Mouse (Mus musculus): ENCODE data around the gene Mylk. TPM values are rescaled to one million over a fixed set of nuclear protein-coding genes. Genes with fewer than 3 reads are reported as not detected.

Gene Mylk
- polyA plus RNA-seq, 1 experiment = not detected

DNA sequence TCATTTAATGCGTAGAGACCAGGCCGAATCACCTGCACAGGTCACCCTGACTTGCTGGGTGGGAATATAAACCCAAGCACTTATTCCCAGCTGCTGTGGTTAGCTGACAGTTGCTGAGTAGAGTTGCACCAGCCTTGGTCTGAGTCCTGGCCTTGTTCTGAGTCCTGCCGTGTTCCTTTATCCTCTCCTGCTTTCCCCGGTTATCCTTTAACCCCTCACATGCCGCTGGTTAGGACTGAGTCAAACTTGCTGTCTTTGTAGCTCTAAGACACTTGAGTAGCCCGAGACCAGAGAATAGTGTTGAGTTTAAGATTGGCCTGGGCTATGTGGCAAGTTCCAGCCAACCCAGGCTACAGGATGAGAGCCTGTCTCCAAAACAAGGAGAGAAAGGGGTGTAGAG lies 189.5 kb downstream of the Mylk start:
- 65% methylated on average over 6 of the region's 6 CpGs for WGBS
- Histone ChIP-seq H3K4me3 (ENCODE audit: insufficient read depth, low read depth, low read length) (no peak overlapping the region), H3K27ac (ENCODE audit: insufficient read depth, low read depth, low read length) (no peak overlapping the region), H3K4me1 (ENCODE audit: control insufficient read depth, insufficient read depth, low read length) (0 out of 2 replicates have a peak, but pooled peaks cover 3% of the 10 kb centered on the region)
- TF ChIP-seq CTCF (IDR thresholded peaks at IDR 0.05; ENCODE audit: insufficient read depth, low read depth, low read length) (no peak), POLR2A (IDR thresholded peaks at IDR 0.05; ENCODE audit: insufficient read depth, low read depth, low read length) (no peak)

DNA sequence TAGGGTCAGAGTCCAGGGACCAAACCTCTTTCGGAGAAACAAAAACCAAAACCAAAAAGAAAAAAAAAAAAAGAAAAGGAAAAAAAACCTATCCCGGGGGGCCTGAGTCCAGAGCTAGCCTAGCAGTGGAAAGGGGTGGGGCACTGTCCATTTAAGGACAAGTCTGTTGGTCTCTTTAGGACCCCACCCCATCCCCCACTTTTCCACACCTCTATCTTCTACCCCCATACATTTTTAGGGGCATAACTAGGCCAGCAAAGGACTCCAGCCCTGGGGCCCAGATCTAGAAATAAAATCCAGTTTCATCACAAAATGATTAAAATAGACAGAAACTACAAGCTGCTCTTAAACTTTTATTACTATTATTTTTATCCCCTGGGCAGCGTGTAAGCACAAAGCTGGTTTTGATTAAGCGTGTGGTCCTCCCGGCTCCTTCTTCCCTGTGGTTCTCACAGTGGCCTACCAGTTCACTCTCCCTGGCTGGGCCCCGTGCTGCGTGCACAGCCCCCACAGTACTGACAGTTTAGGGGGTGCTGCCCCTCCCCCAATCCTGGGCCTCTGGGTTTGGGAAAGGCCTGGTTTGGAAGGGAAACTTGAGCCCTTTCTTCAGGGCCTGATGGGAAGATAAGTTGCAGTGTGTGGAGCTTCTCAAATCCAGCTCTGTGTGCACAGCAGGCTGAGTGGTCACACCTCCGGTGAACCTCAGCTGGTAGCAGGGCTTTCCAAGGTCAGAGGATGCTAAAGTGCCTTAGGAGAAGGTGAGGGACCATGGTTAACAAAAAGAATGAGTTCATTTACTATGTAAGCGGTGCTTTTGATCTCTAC lies 190.7 kb downstream of the Mylk start:
- Histone ChIP-seq H3K4me1 (ENCODE audit: control insufficient read depth, insufficient read depth, low read length) (0 out of 2 replicates have a peak, but pooled peaks cover 3% of the 10 kb centered on the region), H3K27ac (ENCODE audit: insufficient read depth, low read depth, low read length) (no peak overlapping the region), H3K4me3 (ENCODE audit: insufficient read depth, low read depth, low read length) (no peak overlapping the region)
- 86% methylated on average over 9 of the region's 9 CpGs for WGBS
- no peak for TF ChIP-seq POLR2A (IDR thresholded peaks at IDR 0.05; ENCODE audit: insufficient read depth, low read depth, low read length)

DNA sequence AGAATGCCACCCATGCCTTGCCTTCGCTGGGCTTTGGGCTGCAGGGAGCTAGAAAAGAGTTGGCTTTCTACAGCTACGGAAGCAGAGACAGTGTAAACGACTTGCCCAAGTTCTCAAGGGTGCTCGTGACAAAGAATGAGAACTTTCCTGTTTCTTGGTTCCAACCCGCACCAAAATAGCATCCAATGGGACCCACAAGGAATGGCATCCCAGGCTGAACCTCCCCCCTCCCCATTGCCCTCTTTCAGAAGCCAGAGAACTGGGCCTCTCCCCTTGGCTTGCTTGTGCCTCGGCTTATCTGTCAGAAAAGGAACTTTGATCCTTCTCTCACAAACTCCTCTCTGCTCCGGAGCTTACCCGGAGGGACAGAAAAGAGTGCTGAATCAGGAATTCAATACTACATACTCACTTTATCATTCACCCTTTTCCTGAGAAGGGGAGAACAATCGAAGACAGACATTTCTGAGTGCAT lies 191.4 kb downstream of the Mylk start:
- TF ChIP-seq POLR2A (IDR thresholded peaks at IDR 0.05; ENCODE audit: insufficient read depth, low read depth, low read length) (no peak), CTCF (IDR thresholded peaks at IDR 0.05; ENCODE audit: insufficient read depth, low read depth, low read length) (no peak)
- 80% methylated on average over 9 of the region's 9 CpGs for WGBS
- Histone ChIP-seq H3K4me1 (ENCODE audit: control insufficient read depth, insufficient read depth, low read length) (0 out of 2 replicates have a peak, but pooled peaks cover 3% of the 10 kb centered on the region), H3K4me3 (ENCODE audit: insufficient read depth, low read depth, low read length) (no peak overlapping the region), H3K27ac (ENCODE audit: insufficient read depth, low read depth, low read length) (no peak overlapping the region)

DNA sequence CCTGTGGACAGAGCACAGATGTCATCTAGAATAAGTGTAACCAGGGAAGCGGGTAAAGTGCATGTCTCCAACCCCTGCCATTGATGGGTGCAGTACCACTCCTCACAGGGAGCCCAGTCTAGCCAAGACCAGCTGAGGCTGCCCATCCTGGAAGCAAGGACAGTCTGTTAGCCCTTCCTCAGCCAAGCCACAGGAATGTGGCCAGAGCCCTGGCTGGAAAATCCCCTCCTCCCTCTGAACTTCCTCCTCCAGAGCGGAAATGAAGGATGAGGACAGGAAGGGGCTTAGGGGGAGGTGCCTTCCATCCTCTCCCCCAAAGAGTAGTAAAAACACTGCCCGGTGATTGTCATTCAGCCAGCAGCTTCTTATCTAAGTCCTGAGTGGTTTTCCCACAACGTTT lies 192.6 kb downstream of the Mylk start:
- WGBS = 74% methylated on average over 4 of the region's 4 CpGs
- no peak for TF ChIP-seq POLR2A (IDR thresholded peaks at IDR 0.05; ENCODE audit: insufficient read depth, low read depth, low read length)
- no peak for TF ChIP-seq CTCF (IDR thresholded peaks at IDR 0.05; ENCODE audit: insufficient read depth, low read depth, low read length)
- Histone ChIP-seq H3K4me3 (ENCODE audit: insufficient read depth, low read depth, low read length) (no peak overlapping the region), H3K27ac (ENCODE audit: insufficient read depth, low read depth, low read length) (no peak overlapping the region), H3K4me1 (ENCODE audit: control insufficient read depth, insufficient read depth, low read length) (0 out of 2 replicates have a peak, but pooled peaks cover 3% of the 10 kb centered on the region)

DNA sequence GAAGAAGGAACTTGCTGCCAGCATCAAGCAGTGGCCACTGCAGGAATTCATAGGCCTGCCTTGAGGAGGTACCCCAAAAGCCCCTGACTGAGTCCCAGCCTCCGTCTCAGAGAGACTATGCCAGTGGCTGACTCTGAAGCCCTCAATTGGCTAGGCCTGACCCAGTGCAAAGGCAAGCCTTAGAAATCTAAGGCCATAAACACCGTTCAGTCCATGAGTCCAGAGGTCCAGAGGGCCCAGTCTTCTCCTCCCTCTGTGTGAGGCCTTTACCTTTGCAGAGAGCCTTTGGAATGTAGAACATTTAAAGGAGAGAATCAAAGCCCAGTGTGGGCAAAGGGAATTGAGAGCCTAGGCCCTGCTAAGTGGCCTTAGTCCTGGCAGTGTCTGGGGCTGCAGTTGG lies 193.2 kb downstream of the Mylk start:
- 92% methylated on average over 2 of the region's 2 CpGs for WGBS
- 0 out of 2 replicates have a peak, but pooled peaks cover 3% of the 10 kb centered on the region for H3K4me1 ChIP-seq (ENCODE audit: control insufficient read depth, insufficient read depth, low read length)
- TF ChIP-seq CTCF (IDR thresholded peaks at IDR 0.05; ENCODE audit: insufficient read depth, low read depth, low read length) (no peak), POLR2A (IDR thresholded peaks at IDR 0.05; ENCODE audit: insufficient read depth, low read depth, low read length) (no peak)
- H3K4me3 ChIP-seq (ENCODE audit: insufficient read depth, low read depth, low read length) = no peak overlapping the region
- H3K27ac ChIP-seq (ENCODE audit: insufficient read depth, low read depth, low read length) = no peak overlapping the region

DNA sequence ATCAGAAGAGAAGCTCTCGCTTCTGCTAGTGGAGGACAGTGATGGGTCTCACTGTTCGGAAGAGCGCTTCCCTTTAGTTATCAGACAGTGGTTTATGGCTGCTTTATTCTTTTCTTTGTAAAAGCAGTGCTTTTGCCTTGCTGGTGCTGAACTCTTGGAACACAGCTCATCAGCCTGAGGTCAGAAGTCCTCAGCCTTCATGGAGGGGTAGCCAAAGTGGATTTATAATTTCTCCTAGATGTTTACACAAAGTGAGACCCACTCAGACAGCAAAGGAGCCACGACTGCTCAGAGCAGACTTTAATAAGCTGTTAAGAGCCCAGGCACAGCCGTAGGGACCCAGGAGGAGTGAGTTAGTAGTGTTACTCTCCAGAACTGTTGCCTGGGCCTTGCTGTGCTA lies 194.9 kb downstream of the Mylk start:
- H3K4me1 ChIP-seq (ENCODE audit: control insufficient read depth, insufficient read depth, low read length) = 0 out of 2 replicates have a peak, but pooled peaks cover 3% of the 10 kb centered on the region
- WGBS = 93% methylated on average over 5 of the region's 5 CpGs
- no peak overlapping the region for H3K4me3 ChIP-seq (ENCODE audit: insufficient read depth, low read depth, low read length)
- no peak for TF ChIP-seq POLR2A (IDR thresholded peaks at IDR 0.05; ENCODE audit: insufficient read depth, low read depth, low read length)
- TF ChIP-seq CTCF (IDR thresholded peaks at IDR 0.05; ENCODE audit: insufficient read depth, low read depth, low read length) = no peak
- no peak overlapping the region for H3K27ac ChIP-seq (ENCODE audit: insufficient read depth, low read depth, low read length)

DNA sequence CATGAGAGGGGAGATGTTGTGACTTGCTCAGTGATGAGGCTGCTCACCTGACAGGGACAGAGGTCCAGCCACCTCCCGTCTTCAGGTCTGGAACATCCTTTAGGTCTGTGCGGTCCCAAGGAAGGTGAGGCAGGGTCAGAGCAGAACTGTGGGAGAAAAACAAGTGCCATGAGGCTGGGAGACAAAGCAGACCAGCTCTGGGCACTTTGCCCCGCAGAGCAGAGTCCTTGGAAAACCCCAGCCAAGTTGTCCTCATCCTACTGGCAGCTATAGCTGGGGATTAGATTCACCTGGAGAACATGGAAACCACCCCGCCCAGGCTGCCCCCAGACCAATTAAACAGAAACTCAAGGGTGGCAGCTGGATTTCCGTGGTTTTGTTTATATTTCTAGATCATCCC lies 195.4 kb downstream of the Mylk start:
- H3K4me3 ChIP-seq (ENCODE audit: insufficient read depth, low read depth, low read length) = no peak overlapping the region
- TF ChIP-seq POLR2A (IDR thresholded peaks at IDR 0.05; ENCODE audit: insufficient read depth, low read depth, low read length) (no peak), CTCF (IDR thresholded peaks at IDR 0.05; ENCODE audit: insufficient read depth, low read depth, low read length) (no peak)
- WGBS = 82% methylated on average over 5 of the region's 5 CpGs

DNA sequence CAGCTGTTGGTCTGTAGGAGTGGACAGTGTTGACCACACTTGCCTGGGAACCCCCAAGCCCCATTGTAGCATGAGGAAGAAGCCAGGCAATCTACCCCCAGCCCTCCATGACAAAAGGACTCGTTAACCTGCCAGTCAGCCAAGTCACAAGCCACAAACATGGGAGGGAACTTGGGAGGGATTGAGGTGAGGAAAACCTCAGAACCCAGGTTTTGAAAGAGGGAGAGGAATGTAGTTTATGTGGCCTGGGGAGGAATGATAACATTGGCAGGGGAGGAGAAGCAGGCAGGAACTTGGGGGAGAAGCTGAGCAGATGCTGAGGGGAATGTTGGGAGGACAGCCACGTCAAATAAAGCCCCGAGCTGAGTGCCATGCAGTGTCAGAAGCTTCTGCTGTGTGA lies 196.9 kb downstream of the Mylk start:
- Histone ChIP-seq H3K4me1 (ENCODE audit: control insufficient read depth, insufficient read depth, low read length) (0 out of 2 replicates have a peak, but pooled peaks cover 3% of the 10 kb centered on the region), H3K4me3 (ENCODE audit: insufficient read depth, low read depth, low read length) (no peak overlapping the region), H3K27ac (ENCODE audit: insufficient read depth, low read depth, low read length) (no peak overlapping the region)
- TF ChIP-seq CTCF (IDR thresholded peaks at IDR 0.05; ENCODE audit: insufficient read depth, low read depth, low read length) (no peak), POLR2A (IDR thresholded peaks at IDR 0.05; ENCODE audit: insufficient read depth, low read depth, low read length) (no peak)
- 79% methylated on average over 3 of the region's 3 CpGs for WGBS

More for the DNA sequence above, 195.4 kb downstream of the Mylk start:
- Histone ChIP-seq H3K4me1 (ENCODE audit: control insufficient read depth, insufficient read depth, low read length) (0 out of 2 replicates have a peak, but pooled peaks cover 3% of the 10 kb centered on the region), H3K27ac (ENCODE audit: insufficient read depth, low read depth, low read length) (no peak overlapping the region)

DNA sequence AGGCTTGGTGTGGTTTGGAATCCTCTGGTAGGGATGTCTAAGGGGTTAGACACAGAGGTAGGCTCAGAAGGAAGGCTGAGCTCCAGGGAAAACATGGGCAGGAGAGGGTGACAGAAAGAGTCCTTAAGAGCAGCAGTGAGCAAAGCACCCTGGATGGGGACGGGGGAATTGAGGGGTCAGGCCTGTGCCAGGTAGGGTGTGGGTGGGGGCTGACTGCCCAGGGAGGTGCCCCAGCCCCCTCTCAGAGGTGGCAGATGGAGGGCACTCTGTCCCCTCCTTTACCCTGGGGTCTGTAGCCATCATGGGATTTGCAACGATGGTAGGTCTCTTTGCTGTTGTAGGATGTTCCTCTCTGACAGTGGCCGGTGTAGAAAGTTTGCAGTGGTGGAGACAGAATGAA lies 201.3 kb downstream of the Mylk start:
- WGBS = 96% methylated on average over 3 of the region's 3 CpGs
- no peak overlapping the region for H3K4me3 ChIP-seq (ENCODE audit: insufficient read depth, low read depth, low read length)
- no peaks in the 10 kb centered on the region for H3K4me1 ChIP-seq (ENCODE audit: control insufficient read depth, insufficient read depth, low read length)
- TF ChIP-seq CTCF (IDR thresholded peaks at IDR 0.05; ENCODE audit: insufficient read depth, low read depth, low read length) = no peak
- no peak for TF ChIP-seq POLR2A (IDR thresholded peaks at IDR 0.05; ENCODE audit: insufficient read depth, low read depth, low read length)
- no peak overlapping the region for H3K27ac ChIP-seq (ENCODE audit: insufficient read depth, low read depth, low read length)
